Mouse (Mus musculus) megakaryocyte, adult 5-6 weeks (primary cell): ENCODE measurements at regions not wholly inside any gene's neighbourhood (a gene's known extent, or its start where the extent isn't known, plus 50 kb on each side); places are given as distances from the start of the nearest gene placed in this dataset.
A peak's percentile ranks its signal among the peaks of the same experiment; 100 is the strongest.

Experiments
- ATAC-seq: 2 replicates; pipeline ENCODE4 v1.8.0; 2016; ENCODE audit warnings: mild to moderate bottlenecking, inconsistent platforms; ENCODE audit not compliant: poor library complexity, severe bottlenecking

- no peak for ATAC-seq
Measured at GRCm38 (mm10) chr9:23062656-23063444, 160.0 kb upstream of the Bmper start.

DNA sequence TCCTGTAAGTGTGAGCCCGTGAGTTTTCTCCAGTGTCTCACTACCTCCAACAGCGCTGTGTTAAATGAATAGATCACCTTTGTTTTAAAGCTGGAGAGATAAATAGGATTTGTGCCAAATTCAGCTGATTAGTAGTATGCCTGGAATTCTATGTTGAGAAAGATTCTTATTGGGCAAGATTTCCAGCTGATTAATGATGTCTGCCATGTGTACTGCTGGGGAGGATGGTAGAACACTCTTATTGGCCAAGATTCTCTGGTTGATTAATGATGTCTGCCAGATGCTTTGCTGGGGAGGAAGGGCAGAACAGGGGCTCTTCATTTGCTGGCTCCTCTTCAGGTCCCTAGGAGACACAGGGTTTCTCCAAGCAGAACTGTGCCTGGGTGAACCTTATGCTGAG, 158.9 kb upstream of the Bmper start:
- ATAC-seq, result no peak

DNA sequence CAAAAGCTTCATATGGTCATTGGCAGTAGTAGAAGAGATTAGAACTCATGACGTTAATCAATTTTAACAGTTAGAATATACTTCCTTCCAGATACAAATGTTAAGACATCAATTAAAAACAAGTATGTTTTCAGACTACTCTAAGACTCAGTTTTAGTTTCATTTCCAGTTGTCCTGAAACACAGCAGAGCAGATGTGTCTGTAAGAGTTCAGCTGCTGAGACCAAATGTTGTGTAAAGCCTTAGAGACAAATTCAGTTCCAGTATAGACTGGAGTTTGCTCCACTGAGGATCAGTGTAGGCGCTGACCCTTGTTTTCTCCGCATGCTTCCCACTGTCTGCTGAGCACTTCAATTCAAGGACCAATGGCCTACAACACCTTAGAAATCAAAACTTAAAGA, 158.1 kb upstream of the Bmper start:
- ATAC-seq, result no peak

DNA sequence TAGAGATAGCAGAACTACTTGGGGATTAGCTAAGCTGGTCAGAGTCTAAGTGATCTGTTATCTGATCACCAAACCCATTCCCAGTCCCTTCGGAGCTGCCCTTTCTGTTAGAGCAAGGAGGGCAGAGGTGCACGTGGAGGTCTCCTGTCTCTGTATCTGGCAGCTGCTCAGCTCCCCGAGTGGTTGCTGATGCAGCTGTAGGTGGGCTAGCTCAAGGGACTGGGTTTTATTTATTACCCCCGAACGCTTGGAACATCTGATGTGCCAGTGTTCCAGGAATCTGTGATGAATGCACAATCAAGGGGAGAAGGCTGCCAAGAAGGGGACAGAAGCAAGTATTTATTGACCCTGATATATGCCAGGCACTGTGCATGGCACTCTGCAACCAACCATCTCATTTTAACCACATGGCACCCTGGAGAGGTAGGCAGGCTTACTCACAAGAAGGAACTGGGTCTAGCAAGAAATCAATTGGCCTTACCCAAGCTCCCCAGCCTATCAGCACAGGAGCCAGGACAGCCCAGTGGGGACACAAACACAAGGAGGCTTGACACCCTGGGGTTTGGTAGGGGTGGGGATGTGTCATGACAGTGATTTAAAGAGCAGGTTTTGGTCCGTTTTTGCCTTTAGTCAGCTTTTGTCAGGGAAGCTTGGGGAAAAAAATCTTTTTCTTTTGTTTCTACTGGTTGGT, 154.6 kb upstream of the Bmper start:
- no peak for ATAC-seq

GRCm38 (mm10) chr9:23069161-23069560, 153.7 kb upstream of the Bmper start:
- ATAC-seq, result no peak

DNA sequence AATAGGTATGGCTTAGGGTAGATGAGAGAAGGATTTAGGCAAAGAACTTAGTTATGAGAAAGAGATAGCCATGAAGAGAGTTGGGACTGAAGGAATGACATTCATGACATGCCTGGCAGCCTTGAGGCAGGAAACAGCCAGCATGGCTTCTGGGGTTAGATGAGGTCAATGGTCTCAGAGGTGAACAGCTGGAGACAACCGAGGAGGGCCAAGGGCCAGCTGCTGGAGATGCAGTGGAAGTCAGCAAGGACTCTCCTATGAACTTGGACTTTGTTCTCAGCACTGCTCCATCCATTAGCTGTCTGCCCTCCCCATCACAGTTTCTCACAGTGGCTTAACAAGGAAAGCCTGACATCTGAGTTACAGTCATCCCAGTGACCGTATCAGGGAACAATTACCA, 151.9 kb upstream of the Bmper start:
- no peak for ATAC-seq

DNA sequence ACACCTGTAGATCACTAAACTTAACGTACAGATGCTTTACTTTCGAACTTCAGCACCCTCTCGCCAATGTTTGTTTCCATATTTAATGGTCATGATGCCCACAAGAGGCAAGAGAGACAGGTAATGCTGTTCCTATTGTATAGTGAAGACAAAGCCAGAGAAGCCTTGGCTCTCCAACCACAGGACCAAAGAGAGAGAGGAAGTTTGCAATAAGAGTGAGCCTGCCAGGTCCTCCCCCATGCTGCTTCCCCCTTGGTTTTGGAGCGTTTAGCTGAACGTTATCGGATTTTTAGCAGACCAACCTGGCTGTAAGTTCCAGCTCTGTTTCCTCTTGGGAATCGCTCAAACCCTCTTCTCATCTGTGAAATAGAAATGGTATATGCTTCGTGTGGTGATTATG, 150.1 kb upstream of the Bmper start:
- ATAC-seq, result no peak

DNA sequence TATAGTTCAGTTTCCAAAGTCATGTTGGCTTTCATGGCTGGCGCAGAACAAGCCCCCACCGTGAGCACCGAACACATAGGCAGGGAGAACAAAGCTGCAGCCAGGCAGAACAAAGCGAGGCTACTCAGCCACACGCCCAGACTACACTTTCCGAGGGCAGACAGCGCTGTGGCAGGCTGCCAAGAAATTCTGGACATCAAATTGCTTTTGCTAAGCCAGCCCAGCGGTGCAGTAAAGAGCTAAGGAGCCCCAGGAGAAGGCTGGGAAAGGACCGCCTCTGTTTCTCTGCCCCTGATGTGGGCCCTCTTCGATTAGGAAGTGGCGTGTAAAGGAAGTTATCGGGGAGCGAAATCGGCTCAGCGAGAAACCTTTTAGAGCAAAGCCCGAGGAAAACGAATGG, 139.3 kb upstream of the Bmper start:
- ATAC-seq, result no peak

GRCm38 (mm10) chr9:23089339-23089738, 133.5 kb upstream of the Bmper start:
- no peak for ATAC-seq

DNA sequence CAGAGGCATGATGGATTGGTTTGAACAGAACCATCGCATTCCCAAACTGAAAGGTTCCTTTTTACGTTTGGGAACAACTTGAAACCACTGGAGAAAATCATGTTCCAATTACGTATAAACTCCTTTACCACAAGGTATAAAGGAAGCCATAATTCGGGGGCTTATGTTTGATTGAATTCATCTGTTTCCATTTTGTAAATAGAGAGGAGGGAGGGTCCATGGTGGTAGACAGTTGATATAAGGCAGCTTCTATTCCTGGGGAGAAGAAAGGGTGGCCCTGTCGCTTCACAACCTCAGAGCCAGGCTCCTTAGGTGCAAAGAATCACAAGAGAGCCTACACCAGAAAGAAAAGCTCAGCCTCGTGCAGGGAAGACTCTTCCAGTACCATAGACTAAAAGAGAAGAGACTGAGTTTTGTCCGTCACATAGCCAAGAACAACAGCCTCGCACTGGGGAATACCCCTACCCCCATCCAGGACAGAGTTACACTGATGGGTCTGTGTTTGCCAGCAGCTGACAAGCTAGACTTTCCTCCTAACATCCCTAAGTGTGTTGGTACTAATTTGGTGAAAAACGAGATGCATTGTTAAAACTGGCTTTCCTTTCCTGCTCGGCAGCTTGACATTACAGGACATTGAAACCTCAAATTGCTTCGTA, 125.6 kb upstream of the Bmper start:
- ATAC-seq, result no peak

DNA sequence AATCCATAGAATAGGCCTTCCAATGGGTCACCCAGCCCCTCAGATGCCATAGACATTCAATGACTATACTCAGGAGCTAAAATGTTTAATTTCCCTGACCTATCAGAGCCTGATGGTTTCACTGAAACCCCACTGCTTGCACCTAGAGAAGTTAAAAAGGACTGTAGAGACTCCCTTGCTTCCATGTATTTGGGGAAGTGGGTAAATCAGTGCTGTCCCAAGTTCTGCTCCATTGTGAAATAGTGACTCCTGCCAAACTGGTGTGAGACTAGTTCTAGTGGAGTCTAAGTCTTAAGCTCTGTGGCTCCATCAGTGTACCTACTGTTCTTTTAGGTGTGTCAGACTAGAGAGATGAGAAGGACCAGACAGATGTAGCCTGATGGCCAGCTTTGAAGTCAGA, 121.3 kb upstream of the Bmper start:
- ATAC-seq, result 0 out of 2 replicates have a peak, but pooled peaks have one; percentile 18

DNA sequence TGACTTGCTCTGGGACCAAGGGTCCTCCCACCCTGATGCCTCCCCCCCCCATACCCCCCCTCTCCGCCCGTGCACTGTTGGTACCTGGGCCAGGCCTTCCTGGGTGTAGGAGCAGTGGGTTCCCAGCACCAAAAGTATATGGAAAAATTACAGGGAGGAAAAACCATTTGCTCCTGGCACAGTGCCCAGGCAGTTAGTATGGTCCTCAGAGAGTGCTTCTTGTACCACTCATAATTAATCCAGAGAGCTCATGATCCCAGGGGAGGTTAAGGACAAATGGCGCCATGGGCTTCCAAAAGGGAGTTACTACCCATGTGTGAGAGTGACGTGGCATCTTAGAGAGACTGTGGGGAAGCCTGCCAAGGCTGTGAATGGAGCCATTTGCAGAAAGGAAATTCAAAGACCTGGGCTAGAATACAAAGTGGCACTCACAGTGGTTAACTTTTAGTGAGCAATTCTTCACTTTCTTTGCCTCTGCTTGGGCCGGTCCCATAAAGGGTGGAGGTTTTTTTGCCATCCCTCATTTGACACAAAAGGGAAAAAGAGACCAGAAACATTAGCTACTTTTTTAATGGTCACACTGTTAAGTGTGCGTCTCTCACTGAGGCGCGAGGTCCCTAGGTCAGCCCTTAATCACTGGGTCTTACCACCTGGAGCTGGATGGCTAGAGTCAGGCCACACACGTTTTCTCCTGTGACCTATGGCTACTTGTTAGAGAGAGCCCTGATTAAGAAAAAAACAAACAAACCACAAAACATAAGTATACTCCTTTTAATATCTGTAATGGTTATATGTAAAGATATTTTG, 120.7 kb upstream of the Bmper start:
- ATAC-seq, result no peak

- no peak for ATAC-seq
Measured at GRCm38 (mm10) chr9:23111500-23111899, 111.4 kb upstream of the Bmper start.

DNA sequence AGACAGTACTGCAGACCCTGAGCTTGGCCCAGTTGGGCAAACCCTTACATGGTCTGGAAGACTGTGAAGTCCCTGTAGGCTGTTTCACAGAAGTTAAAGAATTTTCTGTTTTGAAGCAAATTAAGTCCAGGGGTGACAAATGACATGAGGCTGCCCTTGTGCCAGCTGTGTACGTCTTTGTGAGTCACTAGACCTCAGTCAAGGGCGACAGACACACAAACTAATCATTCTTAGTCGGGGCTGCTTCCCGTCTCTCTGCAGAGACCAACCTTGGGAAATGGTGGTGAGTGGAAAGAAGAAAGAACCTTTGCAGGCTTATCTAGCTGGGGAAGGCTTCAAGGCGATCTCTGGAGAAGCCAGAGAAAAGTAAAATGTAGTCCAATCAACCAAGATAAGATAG, 107.8 kb upstream of the Bmper start:
- no peak for ATAC-seq

- ATAC-seq, result 0 out of 2 replicates have a peak, but pooled peaks have one; percentile 33
Measured at GRCm38 (mm10) chr9:23115540-23115939, 107.3 kb upstream of the Bmper start.

- no peak for ATAC-seq
Measured at GRCm38 (mm10) chr9:23116311-23116710, 106.6 kb upstream of the Bmper start.

GRCm38 (mm10) chr9:23119811-23120210, 103.1 kb upstream of the Bmper start:
- ATAC-seq, result no peak

DNA sequence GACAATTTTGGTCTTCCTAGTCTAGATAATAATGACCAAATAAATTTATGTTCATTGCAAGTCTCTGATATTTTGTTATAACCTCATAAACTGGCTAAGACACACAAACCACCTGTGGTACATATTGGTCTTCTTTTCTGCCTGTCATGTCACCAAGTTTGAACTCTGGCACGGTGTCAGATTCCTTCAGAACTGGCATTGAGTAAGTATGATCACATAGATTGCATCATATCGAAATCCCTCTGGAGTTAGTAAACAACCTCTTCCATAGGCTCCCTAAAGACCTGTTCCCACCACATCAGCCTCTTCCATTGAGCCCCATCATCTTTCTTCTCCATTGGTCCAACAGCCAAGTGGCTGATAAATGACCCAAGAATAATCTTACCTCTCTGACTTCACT, 102.1 kb upstream of the Bmper start:
- no peak for ATAC-seq

DNA sequence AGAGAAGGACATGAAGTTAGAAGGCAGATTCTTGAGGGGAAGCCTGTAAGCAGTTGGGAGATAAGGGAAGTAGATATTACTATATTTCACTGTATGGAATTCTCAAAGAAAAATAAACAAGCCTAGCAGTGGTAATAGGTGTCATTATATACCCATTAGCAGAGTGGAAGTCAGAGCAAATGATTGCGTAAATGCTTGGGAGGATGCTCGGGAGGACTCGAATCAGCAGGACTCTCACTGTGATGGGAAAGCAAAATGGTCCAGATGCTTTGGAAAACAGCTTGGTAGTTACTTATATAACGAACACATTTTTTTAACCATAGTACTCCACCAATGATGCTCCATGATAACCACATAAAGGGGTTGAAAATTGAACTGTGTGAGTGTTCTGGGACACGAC, 100.4 kb upstream of the Bmper start:
- no peak for ATAC-seq

- ATAC-seq, result no peak
Measured at GRCm38 (mm10) chr9:23123452-23123851, 99.4 kb upstream of the Bmper start.
